Mouse (Mus musculus) adipocyte (in vitro differentiated cells): Measurements from ENCODE around the gene Rabl6.

ENCODE experiments used
- DNase-seq: peaks from one replicate; pipeline ENCODE4 v3.0.0-alpha.2; 2016; ENCODE audit warnings: low spot score

The Rabl6 gene

DNA sequence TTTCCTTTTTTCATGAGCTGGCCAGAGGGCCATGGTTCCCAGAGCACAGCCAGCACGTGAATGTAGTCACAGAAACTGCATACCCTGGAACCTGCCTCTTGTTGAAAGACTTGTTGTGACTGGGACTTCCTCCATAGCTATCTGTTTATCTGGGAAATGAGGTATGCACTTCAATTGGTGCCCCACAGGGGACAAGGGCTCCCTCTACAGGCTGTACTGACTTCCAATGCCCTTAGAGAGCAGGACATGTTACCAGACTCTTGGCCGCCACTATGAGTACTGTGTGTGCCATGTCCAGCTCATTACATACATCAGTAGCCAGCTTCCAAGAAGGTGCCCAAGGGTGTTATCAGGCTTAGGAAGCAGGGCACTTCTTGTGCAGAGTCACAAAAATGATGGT, 16.5 kb downstream of the Rabl6 start:
- peak; percentile 32 for DNase-seq

DNA sequence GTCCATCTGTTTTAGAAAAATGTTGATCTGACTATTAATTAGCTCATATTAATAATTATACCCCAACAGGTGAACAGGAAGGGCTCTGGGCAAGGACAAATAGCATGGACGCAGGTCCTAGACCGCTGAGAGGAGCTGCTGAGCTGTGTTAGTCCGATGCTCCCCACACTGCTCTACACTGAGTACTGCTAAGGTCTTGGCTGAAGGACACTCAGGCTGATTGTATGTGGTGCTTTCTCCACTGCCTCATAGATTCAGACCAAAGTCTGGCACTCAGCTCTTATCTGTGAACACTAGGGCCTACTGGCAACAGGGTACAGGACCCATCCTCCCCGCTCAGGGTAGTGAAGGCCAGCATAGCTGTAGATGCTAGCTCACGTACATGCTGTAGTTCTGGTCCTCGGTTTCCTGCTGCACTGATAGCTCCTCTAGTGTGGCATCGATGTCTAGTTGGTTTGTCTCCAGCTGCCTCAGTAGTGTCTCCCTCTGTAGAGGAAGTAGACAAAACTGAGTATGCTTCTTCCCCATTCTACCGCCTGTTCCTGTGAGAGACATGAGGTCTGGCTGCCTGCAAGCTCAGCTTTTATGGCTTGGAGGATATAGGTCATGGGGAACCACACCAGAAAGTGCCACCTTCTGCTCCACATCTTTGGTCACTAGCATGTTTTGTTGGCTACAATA, 20.0 kb downstream of the Rabl6 start:
- no peak for DNase-seq

DNA sequence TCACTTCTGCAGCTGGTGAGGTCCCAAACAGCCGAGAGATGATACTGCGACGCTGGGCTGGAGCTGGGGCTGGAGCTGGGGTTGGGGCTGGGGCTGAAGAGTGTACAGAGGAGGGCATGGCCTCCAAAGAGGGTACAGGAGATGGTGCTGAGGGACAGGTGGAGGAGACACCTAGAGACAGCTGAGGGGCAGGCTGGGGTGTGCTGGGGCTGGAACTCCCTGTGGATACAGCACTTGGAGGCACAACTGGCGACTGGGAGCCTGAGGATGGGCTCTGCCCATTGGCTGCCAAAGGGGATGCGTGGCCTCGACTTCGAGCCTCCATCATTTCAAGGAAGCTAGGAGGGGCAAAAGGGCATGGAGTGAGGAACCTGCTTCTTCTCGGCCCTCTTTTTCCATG, 21.0 kb downstream of the Rabl6 start:
- DNase-seq: no peak

DNA sequence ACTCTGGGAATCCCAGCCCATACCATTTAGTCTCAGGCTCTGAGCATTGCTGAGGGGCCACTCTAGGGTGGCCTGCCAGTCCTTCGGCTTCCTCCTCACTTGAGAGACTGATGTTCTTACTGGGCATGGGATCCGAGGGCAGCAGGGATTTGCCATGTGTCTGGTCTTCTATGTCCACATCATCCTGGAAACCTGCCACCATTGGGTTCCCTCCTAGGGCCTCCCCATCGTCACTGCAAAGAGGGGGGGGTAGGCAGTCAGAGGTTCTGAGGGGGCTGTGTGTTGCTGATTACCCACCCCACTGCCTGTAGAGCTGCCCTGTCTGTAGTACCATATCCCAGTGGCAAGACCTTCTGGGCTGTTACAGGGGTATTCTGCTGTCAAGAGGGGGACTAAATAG, 22.7 kb downstream of the Rabl6 start:
- no peak for DNase-seq

- DNase-seq: no peak
Observed at GRCm38 (mm10) chr2:25584856-25585255, 23.5 kb downstream of the Rabl6 start.

- DNase-seq: no peak
Observed at GRCm38 (mm10) chr2:25584152-25584551, 24.2 kb downstream of the Rabl6 start.

- DNase-seq: no peak
Observed at GRCm38 (mm10) chr2:25583571-25583970, 24.8 kb downstream of the Rabl6 start.

DNA sequence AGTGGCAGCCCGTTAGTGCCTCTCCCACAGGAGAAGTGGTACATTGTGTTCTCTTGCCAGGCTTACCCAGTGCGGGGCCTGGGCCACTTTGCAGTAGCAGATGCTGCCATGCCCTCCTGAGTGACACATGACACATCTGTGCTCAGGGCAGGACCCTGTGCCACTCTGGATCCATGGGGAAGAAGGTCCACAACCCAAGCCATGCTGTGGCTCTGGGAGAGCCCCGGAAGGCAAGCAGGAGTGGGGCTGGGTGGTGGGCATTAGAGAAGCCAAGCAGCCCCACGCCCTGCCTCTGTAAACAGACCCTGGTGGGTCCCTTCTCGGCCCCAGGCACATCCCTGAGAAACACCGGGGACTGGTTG, 25.2 kb downstream of the Rabl6 start:
- DNase-seq: no peak

GRCm38 (mm10) chr2:25582466-25583119, 25.7 kb downstream of the Rabl6 start:
- no peak for DNase-seq

DNA sequence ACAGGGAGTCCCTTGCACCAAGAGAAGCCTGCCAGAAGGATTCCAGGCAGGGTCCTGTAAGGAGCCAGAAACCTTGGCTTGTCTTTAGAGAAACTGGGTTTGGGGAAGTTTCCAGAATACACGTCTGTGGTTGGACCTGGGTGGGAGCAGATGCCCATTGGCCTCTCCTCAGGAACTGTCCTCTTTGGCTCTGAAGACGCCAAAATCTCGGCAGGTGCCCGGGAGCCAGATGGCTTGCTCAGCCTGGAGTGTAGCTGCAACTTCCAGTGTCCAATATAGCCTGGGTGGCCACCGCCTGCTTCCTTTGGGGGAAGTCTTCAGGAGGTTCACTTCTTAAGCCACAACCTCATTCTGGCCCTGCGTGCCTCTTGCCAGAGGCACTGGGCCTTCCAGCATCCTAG, 26.4 kb downstream of the Rabl6 start:
- no peak for DNase-seq

- DNase-seq: peak; percentile 60
Observed at GRCm38 (mm10) chr2:25581294-25581864, 26.9 kb downstream of the Rabl6 start, which contains the start of gene Ajm1. TSS of gene Ajm1 (minus strand) at chr2:25581757.

DNA sequence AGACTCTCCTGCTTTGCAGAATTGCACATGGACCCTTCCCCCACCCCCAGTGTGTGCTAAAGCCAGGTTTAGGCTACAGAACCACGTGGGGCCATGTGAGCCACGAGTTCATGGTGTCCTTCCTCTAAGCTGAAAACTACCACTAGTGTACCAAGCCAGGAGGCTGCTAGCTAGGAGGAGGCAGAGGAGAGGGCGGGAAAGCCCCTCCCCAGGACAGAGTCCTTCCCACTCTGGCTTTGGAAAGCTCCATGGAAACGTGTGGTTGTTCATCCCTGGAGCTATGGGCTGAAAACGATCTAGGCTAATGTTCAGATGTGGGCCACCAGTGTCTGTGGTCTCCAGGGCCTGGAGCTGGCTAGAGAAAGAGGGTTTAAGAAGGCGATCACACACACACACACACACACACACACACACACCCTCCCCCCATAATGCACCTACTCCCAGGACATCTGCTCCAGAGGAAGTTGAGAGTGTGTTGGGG, 27.7 kb downstream of the Rabl6 start:
- DNase-seq: no peak

DNA sequence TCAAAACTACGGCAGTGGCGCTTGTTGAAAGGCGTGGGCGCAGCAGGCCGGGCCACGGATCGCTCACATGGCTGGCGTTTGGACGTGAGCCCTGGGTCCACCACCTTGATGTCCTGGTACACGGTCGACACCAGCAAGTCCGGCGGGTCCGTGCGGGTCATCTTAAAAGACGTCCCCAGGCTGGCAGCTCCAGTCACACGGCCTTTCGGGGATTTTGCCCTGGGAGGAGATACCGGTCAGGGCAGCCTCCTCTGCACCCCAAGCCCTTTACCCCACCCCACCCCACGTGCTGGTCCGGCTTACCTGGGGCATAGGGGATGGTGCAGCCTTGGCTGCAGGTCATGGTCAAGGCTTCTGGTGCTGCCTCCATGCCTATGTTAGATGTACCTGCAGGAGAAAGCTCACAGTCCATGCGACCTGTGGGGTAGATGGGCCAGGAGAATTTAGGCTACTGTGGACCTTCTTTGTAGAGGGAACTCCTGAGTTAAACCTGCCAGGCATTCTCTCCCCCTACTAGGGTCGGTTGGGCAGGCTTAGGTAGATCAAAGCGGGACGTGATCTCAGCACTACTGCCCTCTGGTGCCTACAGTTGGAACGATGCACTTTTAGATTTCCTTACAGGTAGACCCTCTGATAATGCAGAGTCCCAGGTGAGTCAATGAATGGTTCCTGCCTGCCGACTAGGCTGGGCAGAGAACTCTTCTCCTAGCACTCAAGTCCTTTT, 28.4 kb downstream of the Rabl6 start:
- no peak for DNase-seq

DNA sequence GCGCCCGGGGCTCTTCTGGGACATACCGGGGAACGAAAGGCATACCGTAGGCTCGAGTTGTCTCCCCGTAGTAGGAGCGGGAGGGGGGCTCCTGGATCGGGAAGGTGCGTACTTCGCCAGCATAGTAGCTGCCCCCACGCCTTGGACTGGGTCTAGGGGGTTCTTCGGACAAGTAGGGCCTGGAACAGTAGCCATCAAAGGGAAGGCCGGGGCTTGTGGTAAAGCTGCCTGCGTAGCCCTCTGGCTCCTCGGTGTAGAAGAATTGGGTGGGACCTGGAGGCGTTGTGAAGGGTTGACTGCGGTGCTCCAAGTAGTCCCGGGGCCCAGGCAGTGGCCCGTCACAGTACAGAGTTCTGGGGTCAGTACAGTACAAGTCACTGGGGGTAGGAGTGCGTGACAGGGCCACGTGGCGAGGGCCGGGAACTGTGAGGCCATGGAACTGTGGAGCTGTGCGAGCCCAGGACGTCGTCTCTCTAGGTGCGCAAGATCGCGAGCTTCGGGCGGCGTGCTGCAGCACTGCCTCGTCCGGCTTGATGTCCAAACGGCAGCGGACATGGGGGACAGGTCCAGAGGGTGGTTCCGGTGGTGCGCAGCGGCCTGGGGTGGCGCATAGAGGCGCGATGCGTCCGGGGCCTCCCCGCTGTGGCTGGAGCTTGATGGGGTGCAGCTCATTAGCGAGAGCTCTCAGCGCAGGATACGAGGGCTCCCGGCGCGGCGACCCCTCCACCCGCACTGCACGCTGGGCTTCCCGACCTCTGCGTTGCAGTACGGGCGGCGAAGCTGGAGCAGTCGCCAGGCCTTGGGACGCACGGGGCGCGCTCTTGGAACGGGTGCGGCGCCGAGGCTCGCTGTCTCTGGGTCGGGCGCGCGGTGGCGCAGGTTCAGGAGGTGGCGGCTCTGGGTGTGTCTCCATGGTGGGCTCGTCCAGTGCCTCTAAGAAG, 29.3 kb downstream of the Rabl6 start:
- DNase-seq: no peak

DNA sequence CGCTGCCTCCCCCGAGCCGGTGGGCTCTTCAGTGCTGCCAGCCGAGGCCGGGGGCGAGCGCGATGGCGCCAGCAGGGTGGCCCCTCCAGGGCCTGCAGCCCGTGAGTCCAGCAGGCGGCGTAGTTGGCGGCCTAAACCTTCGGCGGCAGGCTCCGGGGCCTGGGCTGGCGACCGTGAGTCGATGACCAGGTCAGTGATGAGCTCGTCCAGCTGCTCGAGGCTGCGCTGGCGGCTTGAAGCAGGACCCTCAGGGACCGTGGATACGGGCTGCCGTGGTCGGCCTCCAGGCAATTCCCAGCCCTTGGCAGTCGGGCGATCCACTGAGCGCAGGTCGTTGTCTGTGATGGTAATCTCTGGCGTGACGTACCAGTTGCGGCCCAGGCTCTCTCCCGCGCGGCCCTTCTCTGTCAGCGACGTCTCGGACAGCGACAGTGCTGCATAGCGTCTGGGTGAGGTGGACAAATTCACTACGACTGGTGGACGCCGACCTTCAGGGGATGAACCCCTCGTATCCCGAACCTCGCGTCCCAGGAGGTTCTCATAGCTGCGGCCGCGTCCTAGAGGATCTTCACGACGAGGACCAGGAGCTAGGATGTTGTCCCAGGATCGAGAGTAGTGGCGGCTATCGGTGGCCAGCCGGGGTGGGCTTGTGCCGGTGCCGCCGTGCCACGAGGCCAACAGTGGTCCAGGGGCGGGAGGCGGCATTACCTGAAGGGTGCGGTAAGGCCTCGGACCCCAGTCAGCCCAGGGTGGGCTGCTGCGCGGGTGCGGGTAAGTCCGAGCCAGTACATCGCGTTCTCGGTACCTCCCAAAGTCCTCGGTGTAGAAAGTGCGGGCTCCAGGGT, 30.1 kb downstream of the Rabl6 start:
- no peak for DNase-seq

- no peak for DNase-seq
Observed at GRCm38 (mm10) chr2:25576965-25577891, 31.1 kb downstream of the Rabl6 start.

- DNase-seq: no peak
Observed at GRCm38 (mm10) chr2:25576028-25576850, 32.1 kb downstream of the Rabl6 start.

DNA sequence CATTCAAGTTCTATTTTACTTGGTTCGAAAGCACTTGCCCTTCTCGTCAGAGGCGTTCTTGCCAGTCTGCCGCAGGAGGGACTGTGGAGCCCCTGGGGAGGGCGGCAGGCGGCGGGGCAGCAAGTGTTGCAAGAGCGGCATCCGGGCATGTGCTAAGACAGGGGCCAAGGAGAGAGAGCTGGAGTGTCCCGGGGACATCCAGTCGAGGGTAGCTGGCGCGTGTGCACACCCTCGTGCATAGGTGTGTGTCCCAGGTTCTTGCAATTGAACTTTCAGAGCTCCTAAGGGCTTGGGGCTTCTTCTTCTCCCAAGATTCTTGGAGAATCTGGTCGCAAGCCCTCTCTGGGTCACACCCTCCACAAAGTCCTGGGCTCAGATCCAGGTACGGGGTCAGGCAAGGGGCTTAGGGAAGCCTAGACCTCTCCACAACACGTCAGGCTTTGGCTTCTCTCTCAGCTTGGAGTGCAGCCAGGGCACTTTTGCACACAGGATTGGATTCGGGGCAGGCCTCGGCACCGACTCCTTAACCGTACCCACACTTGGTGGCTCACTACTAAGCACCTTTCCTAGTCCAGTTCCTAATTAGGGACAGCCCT, 32.8 kb downstream of the Rabl6 start:
- DNase-seq: peak; percentile 73
